Mouse (Mus musculus) cerebellum, postnatal 4 days (tissue): ENCODE results near the gene Mrpl53.

Experiments used
- DNase-seq, 2 experiments: peaks; one replicate each; pipeline ENCODE4 v3.0.0; 2022; ENCODE audit warnings: low spot score in 2 of 2, mixed read lengths in 1 of 2

The Mrpl53 gene

DNA sequence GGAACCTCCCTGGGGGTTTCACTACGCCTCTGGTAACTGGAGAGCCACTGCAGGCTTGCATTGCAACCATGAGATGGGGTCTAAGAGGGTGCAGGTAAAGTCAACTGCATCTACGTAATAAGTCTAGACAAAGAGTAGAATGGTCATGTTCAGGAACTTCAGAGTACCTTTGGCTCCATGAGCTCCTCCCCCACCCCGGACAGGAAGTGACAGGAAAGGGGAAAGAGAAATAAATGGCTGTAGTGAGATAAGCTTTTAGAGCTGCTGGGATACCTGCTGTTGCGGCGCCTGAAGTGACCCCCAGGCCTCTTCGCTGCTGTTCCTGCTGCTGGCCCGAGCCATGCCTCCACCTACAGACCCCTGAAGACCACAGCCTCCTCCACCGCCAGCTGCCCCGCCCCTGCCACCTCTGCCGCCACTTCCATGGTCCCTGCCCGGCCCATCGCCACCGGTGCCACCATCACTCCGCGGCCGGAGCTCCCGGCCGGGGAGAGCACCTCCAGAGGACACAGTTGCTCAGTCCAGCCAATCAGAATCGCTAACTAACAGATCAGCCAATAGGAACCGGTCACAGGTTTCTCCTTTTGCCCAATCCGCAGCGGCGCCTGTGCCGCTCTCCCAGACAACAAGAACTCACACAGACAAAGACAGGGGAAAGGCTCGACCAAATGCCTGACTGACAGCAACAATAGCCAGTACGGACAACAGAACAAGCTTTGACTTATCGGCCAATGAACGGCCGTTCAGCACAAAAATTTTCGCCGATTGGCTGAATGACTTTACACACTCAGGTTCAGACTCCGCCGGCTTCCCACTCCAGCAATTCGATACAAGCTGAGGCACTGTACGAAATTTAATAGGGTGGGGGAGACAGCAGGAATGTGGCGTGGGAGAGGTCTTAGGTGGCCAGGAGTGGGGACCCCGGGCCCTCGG, 12.4 kb downstream of the Mrpl53 start, which contains the start of gene Wbp1:
Wbp1 (minus strand) TSS at position 630 of the 933 bp plus-strand sequence.
- DNase-seq: peak; percentile 72 to 89

DNA sequence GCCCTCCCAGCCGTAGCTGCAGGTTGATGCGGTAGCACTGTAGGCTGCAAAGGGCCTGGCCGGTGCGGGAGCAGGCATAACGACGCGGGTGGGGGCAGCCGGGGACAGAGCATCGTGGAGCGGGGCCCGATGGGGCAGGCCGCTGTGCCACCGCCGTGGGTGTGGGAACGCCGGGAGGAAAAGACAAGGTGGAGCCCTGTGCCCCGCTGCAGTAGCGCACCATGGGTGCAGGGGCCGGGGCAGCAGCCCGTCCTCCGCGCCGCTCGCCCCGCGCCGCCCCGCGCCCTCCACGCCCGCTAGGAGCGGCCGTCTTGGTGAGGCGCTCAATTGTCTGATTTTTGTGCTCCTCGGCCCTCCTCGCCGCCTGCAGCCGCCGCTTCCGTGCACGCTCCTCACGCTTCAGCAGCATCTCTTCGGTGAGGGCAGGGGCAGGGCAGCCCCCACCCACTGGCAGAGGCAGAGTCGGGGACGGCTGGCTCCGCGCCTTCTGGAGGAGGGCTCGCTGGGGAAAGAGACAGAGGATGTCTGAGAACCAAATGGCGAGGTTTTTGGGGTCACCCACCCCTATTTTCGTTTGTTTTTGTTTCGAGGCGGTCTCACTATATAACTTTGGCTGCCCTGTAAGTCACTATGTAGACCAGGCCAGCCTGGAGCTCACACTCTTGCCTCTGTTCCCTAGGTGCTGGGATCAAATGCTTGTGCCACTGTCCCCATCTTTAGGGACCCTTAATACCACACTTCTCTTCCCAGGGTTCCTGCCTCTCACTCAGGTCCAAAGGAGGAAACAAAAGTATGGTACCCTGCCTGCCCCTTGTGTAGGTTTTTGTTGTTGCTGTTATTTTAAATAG, 13.2 kb downstream of the Mrpl53 start:
- DNase-seq: peak; percentile 36 to 50

DNA sequence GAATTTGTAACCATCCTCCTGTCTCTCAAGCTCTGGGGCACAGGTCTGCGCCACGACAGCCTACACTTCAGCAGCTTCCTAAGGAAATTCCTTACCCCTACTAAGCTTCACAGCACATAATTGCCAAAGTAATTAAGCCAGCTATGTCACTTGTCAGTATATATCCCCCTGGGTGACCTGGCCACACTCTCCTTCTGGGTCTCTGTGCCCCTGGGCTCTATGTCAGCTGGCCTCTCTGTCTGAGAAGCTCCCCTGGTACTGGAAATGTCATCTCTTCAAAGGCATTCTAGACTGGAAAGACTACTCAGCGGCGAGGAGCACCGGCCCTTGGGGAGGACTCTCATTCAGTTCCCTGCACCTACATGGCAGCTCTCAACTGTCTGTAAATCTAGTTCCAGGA, 14.1 kb downstream of the Mrpl53 start:
- DNase-seq: no peak

DNA sequence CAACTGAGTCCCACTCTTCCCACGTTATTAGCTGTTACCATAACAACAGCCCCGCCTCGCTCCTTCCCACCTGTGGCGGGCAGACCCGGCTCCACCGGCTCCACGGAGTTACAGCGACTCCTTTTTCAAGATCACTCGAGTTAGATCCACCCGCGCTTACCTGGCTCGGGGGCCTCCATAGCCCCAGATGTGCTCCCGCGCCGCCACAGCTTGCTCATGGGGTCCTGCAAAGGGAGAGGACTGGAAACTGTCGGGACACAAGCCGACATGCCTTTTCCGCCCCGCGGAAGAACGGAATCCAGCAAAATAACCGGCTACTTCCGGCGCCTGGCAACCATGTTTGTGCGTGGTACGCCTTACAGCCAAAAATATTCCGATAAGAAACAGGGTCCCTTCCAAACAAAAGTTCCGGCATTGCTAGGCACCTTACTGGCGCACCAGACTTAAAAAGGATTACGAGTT, 16.0 kb downstream of the Mrpl53 start:
- DNase-seq: peak; percentile 64 to 87

DNA sequence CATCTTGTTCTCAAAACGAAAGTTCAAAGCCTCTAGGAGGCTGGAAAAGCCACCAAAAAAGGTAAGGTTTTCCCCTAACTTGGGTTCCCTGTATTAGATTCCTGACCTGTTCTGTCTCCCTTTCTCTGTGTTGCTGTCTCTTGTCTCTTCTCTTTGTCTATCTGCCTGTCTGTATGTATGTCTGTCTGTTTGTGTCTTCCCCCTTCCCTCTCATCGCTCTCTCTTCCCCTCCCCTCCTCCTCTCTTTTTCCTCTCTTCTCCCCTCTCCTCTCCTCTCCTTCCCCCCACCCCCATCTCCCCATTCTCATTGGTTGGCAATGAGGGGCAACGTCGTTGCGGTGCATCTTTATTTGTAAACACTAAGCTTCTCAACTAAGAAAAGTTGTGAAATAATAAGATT, 16.5 kb downstream of the Mrpl53 start, which contains the start of gene Ino80b:
Ino80b (minus strand) TSS at position 101 of the 400 bp plus-strand sequence.
- no peak for DNase-seq

DNA sequence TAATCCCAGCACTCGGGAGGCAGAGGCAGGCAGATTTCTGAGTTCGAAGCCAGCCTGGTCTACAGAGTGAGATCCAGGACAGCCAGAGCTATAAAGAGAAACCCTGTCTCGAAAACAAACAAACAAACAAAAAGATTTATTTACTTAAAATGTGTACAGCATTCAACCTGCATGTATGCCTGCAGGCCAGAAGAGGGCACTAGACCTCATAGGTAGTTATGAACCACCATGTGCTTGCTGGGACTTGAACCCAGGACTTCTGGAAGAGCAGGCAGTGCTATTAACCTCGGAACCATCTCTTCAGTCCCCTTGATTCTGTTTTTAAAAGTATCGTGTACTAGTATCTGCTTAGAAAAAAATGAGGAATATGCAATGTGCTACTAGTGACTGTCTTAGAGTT, 18.6 kb downstream of the Mrpl53 start:
- no peak for DNase-seq

DNA sequence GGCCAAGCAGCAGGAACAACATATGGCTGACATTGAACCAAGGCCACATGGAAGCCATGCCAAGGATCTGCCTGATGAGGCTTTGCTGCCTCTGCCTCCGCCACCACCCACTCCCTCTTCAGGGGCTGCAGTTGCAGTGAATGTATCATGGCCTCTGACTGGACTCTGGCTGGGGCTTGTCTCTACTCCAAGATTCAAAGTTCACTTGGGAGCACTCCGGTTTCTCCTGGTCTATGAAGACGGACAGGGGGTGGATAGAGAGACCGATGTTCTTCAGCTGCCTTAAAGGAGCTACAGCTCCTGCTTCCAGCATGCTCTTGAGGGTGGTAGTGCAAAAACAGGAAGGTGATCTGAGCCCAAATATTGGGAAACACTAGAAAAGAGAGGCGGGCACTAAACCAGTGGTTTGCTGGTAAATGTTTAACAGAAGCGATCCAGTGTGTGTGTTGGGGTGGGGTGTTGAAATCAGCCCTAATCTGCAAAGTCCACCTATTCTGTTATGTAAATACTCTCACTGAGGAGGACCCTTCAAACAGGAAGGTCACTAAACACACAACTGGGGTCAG, 22.7 kb downstream of the Mrpl53 start:
- DNase-seq: no peak

DNA sequence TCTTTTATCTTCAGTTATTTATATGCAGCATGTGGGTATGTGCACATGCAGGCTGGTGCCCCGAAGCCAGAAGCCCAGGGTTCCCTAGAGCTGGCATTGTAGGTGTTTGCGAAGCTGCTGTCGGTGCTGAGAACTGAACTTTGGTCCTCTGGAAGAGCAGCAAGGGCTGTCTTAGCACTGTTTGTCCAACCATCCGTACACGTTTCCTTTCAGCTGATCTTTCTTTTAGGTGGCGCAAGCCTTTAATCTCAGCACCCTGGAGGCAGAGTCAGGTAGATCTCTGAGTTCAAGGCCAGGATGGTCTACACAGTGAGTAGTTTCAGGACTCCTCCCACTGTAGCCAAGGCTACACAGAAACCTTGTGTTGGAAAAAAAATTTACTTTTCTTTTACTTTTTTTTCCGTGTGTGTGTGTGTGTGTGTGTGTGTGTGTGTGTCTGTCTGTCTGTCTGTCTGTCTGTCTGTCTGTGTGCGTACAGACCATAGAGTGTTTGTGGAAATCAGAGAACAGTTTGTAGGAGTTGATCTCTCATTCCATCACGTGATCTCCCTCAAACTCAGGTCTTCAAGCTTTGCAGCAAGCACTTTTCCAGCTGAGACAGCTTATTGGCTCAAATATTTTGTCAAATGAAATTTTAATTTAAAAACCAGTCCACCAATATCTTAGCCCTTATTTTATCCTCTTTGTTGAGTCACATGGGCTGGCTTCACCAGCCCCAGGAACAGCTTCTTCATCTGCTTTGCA, 23.5 kb downstream of the Mrpl53 start:
- no peak for DNase-seq

DNA sequence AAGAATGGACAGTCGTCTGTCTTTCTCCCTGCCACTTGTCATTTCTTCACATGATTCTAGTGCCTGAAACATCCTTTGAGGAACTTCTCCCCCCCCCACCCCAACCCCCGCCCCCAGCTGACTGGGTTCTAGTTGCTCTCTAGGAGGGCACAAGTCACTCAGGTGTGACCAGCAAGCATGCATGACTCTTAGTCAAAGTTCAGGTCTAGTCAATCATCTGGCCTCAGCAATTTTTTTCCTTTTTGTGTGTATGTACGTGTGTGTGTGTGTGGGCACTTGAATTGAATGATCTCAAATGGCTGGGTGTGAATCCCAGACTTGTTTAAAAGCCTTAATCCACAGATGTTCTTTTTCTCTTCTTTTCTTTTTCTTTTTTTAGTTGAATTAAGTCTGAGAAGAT, 25.4 kb downstream of the Mrpl53 start:
- DNase-seq: no peak

DNA sequence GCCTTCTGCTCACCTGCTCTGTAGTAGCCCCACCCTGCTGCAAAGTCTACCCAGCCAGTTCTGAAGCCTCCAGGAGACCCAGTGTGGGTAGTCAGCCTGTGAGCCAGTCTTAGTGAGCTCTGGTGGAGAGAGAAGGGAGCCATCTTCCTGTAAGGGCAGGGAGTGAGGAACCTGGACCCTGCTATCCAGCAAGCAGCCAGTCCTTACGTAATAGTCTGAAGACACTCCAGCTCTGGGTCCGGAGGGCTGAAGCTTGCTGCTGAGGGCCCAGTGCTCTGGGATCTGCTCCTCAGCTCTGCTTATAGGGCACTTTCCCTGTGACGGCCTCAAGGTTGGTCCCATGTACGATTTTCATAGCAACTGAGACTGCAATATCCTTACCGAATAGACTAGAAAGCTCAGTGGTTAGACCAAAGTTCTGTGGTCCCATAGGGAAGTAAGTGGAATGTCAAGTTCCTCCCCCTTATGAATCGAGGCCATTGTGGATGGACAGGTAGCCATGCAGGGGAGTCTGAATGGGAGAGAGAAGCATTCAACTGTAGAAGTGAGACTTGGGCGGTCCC, 26.2 kb downstream of the Mrpl53 start, which contains the start of gene Rtkn:
Rtkn (plus strand) TSS at position 513 of the 563 bp plus-strand sequence.
- DNase-seq: no peak

DNA sequence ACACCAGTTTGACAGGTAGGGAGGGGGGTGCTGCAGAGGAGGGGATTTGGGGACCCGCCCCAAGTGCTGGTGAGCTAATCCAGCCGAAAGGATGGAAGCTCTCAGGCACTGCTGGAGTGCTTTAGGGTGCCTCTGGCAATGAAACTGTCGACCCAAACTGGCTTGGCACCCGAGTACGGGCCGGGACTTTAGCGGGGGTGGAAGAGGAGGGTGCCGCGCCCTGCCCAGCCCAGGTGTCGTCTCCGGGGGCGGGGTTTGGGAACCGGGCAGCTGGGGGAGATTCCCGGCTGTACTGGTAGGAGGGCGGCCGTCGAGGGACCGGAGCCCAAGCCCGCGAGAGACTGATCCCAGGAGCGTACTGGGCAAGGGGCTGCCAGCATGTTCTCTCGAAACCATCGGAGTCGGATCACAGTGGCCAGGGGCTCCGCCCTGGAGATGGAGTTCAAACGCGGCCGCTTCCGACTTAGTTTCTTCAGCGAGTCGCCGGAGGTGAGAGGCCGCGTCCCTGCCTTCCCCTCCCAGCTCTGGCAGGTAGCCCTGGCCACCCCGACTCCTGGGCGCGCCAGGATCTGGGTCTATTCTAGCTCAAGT, 26.8 kb downstream of the Mrpl53 start:
- no peak for DNase-seq

DNA sequence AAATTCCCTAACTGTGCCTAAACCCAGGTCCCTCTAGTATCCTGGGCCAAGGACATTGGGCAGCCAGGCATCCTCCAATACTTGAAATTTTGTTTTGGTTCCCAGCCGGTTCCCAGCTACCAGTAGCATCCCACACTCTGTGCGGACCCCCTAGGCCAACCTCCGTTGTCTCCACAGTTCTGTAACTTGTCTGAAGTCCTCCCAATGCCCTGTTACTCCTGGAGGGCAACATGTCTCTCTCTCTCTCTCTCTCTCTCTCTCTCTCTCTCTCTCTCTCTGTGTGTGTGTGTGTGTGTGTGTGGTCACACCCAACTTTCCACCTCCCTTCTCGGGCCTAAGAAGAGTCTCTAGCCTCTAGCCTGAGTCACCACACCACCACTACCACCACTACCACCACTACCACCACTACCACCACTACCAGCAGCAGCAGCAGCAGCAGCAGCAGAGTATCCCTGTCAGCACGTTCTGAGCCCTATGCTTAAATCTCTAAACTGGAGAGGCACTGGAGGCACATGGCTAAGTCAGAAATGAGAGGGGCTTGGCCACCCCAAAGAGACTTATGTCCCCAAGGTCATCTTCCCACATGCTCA, 27.5 kb downstream of the Mrpl53 start:
- DNase-seq: no peak

DNA sequence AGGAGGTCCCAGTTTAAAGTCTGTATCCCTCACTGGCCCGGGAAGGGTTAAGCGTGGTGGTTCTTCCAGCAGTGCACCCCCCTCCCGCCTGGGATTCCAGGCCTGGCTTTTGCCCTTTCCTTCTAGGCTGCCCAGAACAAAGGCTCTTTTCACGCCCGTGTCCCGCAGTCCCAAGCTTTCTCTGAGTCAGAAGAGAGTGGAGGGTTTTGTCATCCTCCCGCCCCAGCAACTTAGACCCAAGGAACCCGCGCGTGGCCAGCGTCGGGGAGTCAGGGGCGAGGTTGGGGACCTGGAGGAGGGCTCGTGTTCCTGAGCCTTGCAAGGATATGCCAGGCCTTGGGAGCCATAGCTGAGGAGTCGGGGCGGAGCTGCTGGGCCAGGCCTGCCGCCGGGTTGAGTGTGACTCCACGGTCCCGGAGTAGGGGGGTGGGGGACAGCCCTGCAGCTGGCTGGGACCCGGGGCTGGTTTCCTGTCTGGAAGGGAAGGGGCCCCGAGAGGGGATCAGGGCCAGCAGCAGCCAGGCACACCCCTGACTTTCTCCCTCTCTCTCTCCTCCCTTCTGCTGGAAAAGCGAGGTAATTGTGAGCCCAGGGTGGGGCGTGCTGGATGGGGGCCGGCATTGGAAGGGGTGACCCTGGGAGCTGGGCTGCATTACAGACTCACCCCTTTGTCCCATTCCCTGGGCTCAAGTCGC, 28.2 kb downstream of the Mrpl53 start:
- peak in 1 of 2 experiments; percentile 56 for DNase-seq

DNA sequence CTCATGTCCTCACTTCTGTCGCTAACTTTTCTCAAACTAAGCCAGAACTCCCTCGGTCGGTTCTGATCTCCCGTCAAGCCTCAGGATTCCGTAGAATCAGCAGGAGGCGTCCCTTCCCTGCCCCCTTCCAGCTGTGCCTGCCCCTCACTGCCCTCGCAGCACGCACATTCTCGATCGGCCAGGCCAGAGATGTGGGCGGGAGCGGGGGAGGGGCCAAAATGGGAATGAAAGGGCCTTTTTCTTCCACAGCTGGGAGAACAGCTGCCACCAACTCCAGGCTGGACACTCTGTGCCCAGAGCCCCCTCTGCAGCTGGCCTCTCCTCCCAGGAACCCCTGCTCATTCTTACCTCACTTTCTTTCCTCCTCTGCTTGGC, 28.7 kb downstream of the Mrpl53 start:
- no peak for DNase-seq

DNA sequence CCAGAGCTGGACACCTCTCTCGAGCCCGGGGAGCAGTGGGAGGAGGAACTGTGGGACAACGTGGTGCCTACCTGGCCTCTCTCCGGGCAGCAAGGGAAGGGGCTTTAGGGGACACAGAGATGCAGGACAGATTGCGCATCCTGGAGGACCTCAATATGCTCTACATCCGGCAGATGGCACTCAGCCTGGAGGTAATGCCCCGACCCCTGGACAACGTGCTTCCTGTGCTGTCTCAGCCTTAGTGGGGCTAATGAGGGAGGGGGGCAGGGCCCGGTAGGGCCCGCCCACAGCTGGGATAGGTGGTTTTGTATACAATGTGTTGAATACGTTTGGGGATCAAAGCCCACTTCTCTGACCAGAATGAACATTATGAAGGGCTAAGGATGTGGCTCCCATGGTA, 29.2 kb downstream of the Mrpl53 start:
- no peak for DNase-seq

DNA sequence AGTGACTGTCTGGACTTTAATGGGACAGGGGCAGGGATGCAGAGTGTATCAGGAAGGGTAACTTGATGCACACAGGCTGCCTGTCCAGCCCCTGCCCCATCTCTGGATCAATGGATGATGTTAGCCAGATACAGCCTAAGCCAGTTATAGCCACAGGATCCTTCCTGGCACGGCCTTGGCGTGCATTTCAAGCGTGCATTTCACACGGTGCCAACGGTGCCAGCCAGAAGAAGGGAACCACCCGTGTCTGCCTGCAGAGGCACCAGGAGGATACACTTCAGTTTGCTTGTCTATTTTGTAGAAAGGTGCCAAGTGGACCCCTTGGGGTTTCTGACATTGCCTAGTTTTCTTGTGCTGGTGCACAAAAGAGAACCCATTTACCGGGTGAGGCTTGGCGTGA, 31.2 kb downstream of the Mrpl53 start:
- DNase-seq: no peak

DNA sequence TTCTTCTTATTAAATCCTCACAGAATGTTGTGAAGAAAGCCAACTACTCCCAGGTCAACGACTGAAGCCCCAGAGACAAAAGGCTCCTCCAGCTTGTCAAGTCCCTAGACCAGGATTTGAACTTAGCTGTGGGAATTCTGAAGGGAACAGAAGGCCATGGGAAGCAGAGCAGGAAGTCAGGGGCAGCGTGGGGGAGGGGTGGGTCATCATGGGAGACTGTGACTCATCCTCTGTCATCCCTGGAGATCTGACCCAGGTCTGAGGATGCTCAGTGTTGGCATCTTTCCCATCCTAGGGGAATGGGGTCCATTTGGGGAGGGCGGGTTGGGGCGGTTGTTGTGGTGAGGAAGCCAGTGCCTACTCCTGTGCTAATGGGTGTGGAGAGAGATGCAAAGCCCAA, 32.8 kb downstream of the Mrpl53 start:
- DNase-seq: no peak

DNA sequence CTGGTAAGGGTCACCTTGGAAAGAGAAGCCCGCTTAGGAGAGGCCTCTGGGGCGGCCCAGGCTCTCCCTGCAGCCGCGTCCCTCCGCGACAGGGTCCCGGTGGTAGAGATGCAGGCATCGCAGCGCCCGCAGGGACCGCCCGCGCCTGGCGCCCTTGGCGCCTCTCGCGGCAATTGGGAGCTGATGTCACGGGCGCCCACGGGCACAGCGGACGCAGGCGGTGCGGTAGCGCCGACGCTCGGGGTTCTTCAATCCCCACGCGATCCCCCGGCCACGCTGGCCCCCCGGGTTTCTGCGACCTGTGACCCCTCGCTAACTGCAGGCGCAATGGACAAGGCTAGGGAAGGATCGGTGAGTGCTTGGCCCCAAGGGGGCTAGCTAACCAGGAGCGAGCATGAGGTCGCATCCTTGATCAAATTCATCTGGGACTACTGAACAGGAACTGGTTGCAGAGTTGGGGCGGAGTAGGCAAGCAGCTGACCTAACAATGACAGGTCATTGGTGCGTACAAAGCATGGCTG, 33.4 kb downstream of the Mrpl53 start:
- DNase-seq: no peak

DNA sequence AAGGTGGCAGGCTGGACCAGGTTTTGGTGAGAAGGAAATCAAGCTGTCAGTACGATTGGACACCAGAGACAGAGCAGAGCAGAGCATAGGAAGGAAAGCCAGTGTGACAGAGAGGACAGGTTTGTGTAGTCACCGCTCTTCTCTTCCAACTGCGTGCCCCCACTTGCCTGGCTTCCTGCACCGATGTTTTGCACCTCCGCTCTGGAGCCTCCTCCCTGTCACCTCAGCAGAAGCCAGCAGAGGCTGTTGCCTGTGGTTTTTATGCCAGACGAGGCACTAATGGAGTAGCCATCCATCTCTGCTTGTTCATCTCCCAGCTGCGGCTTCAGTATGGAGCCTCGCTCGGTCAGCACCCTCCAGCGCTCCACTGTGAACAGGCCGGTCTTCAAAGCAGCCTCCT, 34.0 kb downstream of the Mrpl53 start:
- no peak for DNase-seq
